ENCODE assay signal across 15 mouse cellular contexts in the genomic region with DNA sequence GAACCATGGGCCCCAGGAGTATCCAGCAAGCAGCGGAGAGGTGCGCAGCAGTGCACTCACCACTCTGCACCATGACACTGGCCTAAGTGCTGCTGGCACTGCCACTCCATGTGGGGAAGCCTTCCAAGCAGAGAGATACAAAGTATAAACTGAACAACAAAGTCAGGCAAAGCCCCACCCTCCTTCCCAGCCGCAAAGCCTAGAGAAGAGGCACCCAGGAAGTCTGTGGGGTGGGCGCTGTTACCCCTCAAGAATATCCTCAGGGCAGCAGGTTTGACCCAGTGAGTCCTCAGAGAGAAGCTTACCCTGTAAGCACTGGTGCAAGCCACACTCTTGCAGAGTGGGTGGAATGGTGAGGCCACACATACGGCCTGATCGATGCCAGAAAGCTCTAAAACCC.
DNase-seq lines count a peak whose midpoint lies in the region; ATAC-seq and TF ChIP-seq lines count a peak whose summit lies in the region.
"Had no signal": no experiment of that assay in that cellular context is flagged by ENCODE, and none has a peak within 500 bp of the region (broad histone marks: within the 10 kb centered on the region; RNA-seq: fewer than 3 reads in every experiment).

No protein-coding gene starts in this region.

- H3K36me3 ChIP-seq in neural tube, embryonic 11.5 days (ENCODE audit: control insufficient read depth, insufficient read depth, low read length), result peaks cover 14% of the 10 kb centered on the region
- H3K36me3 ChIP-seq in hindbrain, postnatal 0 days (ENCODE audit: insufficient read depth, low read length), result peaks cover 19% of the 10 kb centered on the region

- no peak overlapping the region for H3K4me2 ChIP-seq in neural tube, embryonic 11.5 days (ENCODE audit: low read depth)
- no peak overlapping the region for H3K4me2 ChIP-seq in hindbrain, postnatal 0 days (ENCODE audit: low read depth, low read length)
- H3K4me2 ChIP-seq: embryonic facial prominence, embryonic 12.5 days; kidney, embryonic 15.5 days; limb, embryonic 13.5 days had no signal

- H3K4me3 ChIP-seq in cerebellum, adult 2 months (replicated peaks; ENCODE audit: insufficient read depth, low read depth, low read length), result no peak overlapping the region
- H3K4me3 ChIP-seq in neural tube, embryonic 11.5 days (ENCODE audit: low read depth, low read length), result no peak overlapping the region
- H3K4me3 ChIP-seq in hindbrain, postnatal 0 days (ENCODE audit: low read length), result no peak overlapping the region
- H3K4me3 ChIP-seq: embryonic facial prominence, embryonic 12.5 days; kidney, embryonic 15.5 days; limb, embryonic 13.5 days had no signal

- H3K4me1 ChIP-seq in cerebellum, adult 2 months (ENCODE audit: control insufficient read depth, insufficient read depth, low read length), result peaks cover 48% of the 10 kb centered on the region
- peaks cover 9% of the 10 kb centered on the region; the same call in 1 of the 2 replicates for H3K4me1 ChIP-seq in neural tube, embryonic 11.5 days (ENCODE audit: control insufficient read depth, insufficient read depth, low read length)
- peaks cover 12% of the 10 kb centered on the region for H3K4me1 ChIP-seq in hindbrain, postnatal 0 days (ENCODE audit: insufficient read depth, low read length)

- TF ChIP-seq POLR2A in cerebellum, adult 2 months (IDR thresholded peaks at IDR 0.05; ENCODE audit: borderline replicate concordance, insufficient read depth, low read length), result no peak

- no peaks in the 10 kb centered on the region for H3K27me3 ChIP-seq in cerebellum, adult 2 months (ENCODE audit: control insufficient read depth, insufficient read depth, low read length)
- no peaks in the 10 kb centered on the region for H3K27me3 ChIP-seq in neural tube, embryonic 11.5 days (ENCODE audit: control insufficient read depth, insufficient read depth, low read length)
- no peaks in the 10 kb centered on the region for H3K27me3 ChIP-seq in hindbrain, postnatal 0 days (ENCODE audit: insufficient read depth, low read length)
- H3K27me3 ChIP-seq: embryonic facial prominence, embryonic 12.5 days; kidney, embryonic 15.5 days; limb, embryonic 13.5 days had no signal

- no peak for TF ChIP-seq CTCF in cerebellum, adult 2 months (IDR thresholded peaks at IDR 0.05; ENCODE audit: borderline replicate concordance, insufficient read depth, low read depth, low read length)
- no peak for TF ChIP-seq CTCF in hindbrain, postnatal 0 days (IDR thresholded peaks at IDR 0.05; ENCODE audit: low read depth)

- no peak for ATAC-seq in neural tube, embryonic 11.5 days (ENCODE audit: insufficient read depth, low FRiP score, low TSS enrichment)
- no peak for ATAC-seq in hindbrain, postnatal 0 days

- no peak overlapping the region for H3K9ac ChIP-seq in neural tube, embryonic 11.5 days (ENCODE audit: low read length)
- no peak overlapping the region for H3K9ac ChIP-seq in hindbrain, postnatal 0 days (replicated peaks; ENCODE audit: low read length)
- H3K9ac ChIP-seq: embryonic facial prominence, embryonic 12.5 days; kidney, embryonic 15.5 days; limb, embryonic 13.5 days had no signal

- H3K9me3 ChIP-seq in neural tube, embryonic 11.5 days (ENCODE audit: control insufficient read depth, low read length), result no peaks in the 10 kb centered on the region
- no peaks in the 10 kb centered on the region for H3K9me3 ChIP-seq in hindbrain, postnatal 0 days (ENCODE audit: low read length)
- H3K9me3 ChIP-seq: embryonic facial prominence, embryonic 12.5 days; kidney, embryonic 15.5 days; limb, embryonic 13.5 days had no signal

- H3K27ac ChIP-seq in cerebellum, adult 2 months (ENCODE audit: insufficient read depth, low read length), result peak overlapping the region; percentile 37
- H3K27ac ChIP-seq in neural tube, embryonic 11.5 days (ENCODE audit: low read depth, low read length), result peak overlapping the region; percentile 42; the same call in 1 of the 2 replicates
- H3K27ac ChIP-seq in hindbrain, postnatal 0 days, result peak overlapping the region; percentile 73; the same call in 1 of the 2 replicates
- H3K27ac ChIP-seq: embryonic facial prominence, embryonic 12.5 days; kidney, embryonic 15.5 days; limb, embryonic 13.5 days had no signal

- intact Hi-C loops in left cerebral cortex, postnatal 36 days (cut with DNase I), result no loop called here

- DNase-seq in cerebellum, adult 2 months, result no peak
- no peak for DNase-seq in cerebellum, adult 9-10 months
- DNase-seq in neural tube, embryonic 11.5 days (ENCODE audit: low spot score), result no peak
- DNase-seq in neural tube, embryonic 10.5 days (ENCODE audit: extremely low spot score, low spot score), result no peak
- DNase-seq in hindbrain, postnatal 0 days (ENCODE audit: low spot score), result no peak
- peak; percentile 29 for DNase-seq in thymus, postnatal 4 days
- no peak for DNase-seq in left cerebral cortex, postnatal 36 days (ENCODE audit: low spot score in 2 of 2)
- no peak for DNase-seq in urinary bladder, postnatal 10 days (ENCODE audit: low spot score)
- DNase-seq: adrenal gland, adult 8-10 months; gastrocnemius, postnatal 36 days; lung, adult 2 months; right cerebral cortex, postnatal 14 days had no signal

- WGBS in cerebellum, adult 2 months, result 96% methylated on average over 6 of the region's 6 CpGs
- 95% methylated on average over 6 of the region's 6 CpGs for WGBS in neural tube, embryonic 11.5 days
- WGBS in hindbrain, postnatal 0 days, result 95% methylated on average over 6 of the region's 6 CpGs
